Mouse (Mus musculus): ENCODE data around the gene Zzz3.

The Zzz3 gene

GRCm38 (mm10) chr3:152395350-152396277 is at the start of gene Zzz3:
Gene Zzz3 (plus strand): TSS chr3:152395473.
- peak; percentile 91 to 97 for DNase-seq (ENCODE audit: low spot score in 2 of 2)

DNA sequence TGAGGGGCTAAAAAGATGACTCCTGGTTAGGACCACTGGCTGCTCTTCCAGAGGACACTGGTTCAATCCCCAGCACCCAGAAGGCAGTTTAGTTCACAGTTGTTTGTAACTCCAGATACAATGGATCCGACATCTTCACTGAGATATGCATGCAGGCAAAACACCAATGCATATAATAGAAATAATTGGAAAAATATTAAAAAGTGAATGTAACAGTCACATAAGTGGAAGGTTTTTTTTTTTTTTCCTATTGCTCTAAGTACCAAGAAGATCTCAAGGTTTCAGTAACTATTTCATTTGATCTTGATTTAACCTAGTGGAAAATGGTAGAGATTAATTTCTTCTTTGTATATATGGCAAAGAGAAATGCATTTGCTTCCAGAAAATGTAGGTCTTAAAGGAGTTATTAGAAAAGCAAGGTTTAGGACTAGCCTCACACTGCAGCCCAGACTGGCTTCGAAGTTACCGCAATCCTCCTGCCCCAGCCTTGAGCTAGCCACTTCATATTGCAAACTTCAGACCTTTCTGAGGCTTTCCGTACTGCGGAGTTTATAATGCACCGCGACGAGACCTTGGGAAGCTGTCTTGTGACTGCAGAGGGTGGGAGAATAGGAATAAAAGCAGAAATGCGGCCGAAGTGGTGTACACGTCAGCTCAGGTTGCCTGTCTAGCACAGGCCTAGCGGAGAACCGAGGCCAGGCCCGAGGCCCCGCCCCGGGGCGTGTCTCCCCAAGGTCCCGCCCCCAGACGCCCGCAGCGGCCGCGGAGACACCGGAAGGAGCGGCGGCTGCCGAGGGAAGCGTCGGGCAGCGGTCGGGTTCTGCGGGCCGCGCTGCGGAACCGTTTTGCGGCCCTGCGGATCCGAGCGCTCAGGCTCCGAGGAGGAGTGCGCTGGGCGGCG is 49.3 kb upstream of the Zzz3 start, which contains the start of gene Usp33:
Gene Usp33, plus strand, starts transcription at position 747 of the 901 bp plus-strand sequence.
- DNase-seq (ENCODE audit: low spot score in 2 of 2) = peak; percentile 96 to 98

GRCm38 (mm10) chr3:152346633-152347141 is 48.6 kb upstream of the Zzz3 start:
- peak in 1 of 2 experiments; percentile 38 for DNase-seq (ENCODE audit: low spot score in 2 of 2)

GRCm38 (mm10) chr3:152347227-152347626 is 48.0 kb upstream of the Zzz3 start:
- DNase-seq (ENCODE audit: low spot score in 2 of 2) = no peak

- DNase-seq (ENCODE audit: low spot score in 2 of 2) = no peak
Observed at GRCm38 (mm10) chr3:152348011-152348830, 47.1 kb upstream of the Zzz3 start.

- no peak for DNase-seq (ENCODE audit: low spot score in 2 of 2)
Observed at GRCm38 (mm10) chr3:152350431-152350830, 44.8 kb upstream of the Zzz3 start.

GRCm38 (mm10) chr3:152350966-152351365 is 44.3 kb upstream of the Zzz3 start:
- DNase-seq (ENCODE audit: low spot score in 2 of 2) = no peak

DNA sequence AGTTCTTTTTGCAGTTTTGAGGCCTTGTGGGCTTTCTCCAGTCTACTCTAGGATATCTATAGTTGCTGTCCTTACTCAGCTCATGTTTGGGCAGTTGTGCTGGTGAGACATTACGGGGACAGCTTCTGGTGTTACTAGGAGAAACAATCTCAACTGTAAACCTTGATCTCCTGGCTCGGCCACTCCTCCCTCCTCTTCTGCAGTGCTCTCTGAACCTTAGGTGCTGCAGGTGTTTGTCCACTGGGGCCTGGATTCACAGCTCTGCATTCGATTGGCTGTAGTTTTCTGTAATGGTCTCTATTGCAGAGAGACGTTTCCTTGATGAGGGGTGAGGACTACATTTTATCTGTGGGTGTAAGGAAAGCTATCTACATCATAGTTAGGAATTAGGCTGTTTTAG is 43.0 kb upstream of the Zzz3 start:
- DNase-seq (ENCODE audit: low spot score in 2 of 2) = no peak

DNA sequence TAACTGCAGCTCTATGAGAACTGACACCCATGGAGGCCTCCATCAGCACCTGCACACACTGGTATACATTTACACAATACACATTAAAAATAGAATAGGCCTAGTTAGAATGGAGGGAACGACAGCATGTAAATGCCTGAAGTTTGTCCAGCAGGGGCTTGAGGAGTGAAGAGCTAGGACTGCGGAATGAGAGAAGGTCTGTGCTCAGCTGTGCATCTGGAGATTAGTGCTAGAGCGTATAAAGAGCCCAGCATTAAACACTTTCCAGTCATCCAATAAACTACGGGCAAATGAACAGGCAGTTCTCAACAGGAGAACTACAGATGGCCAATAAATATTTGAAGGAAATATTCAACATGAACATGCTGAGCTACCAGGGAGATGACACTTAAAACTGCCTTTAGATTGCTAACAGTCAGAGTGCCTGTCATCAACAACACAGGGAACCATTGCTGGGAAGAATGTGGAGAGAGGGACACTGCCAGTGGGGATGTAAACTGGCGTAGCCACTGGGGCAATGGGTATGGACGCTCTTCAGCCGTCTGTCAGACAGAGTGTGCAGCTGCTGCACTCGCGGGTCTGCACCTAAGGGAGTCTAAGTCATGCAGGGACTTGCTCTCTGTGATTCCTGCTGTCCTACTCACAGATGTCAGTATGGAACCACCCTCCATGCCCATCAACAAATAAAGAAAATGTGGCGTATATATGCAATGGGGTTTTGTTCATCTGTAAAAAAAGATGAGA is 41.7 kb upstream of the Zzz3 start:
- no peak for DNase-seq (ENCODE audit: low spot score in 2 of 2)

GRCm38 (mm10) chr3:152355361-152355760 is 39.9 kb upstream of the Zzz3 start:
- peak; percentile 35 to 66 for DNase-seq (ENCODE audit: low spot score in 2 of 2)

- DNase-seq (ENCODE audit: low spot score in 2 of 2) = no peak
Observed at GRCm38 (mm10) chr3:152356751-152357150, 38.5 kb upstream of the Zzz3 start.

- DNase-seq (ENCODE audit: low spot score in 2 of 2) = no peak
Observed at GRCm38 (mm10) chr3:152359151-152359550, 36.1 kb upstream of the Zzz3 start.

DNA sequence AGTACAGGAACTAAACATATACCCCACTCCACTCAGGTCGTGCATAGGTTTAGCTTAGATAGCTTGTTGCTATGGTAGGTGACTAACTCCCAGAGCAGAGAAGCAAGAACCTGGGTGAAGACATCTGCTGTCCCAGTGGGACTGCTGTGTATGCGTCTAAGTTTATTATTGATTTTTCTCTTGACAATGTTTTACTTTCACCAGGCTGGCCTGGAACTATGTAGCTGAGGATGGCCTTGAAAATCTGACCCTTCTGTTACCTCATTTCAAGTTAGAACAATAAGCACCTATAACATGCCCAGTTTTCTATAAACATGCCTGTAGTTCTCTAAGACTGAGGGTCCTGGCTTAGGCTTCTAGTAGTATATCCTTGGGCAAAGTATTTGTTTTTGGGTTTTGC is 31.1 kb upstream of the Zzz3 start:
- DNase-seq (ENCODE audit: low spot score in 2 of 2) = no peak

DNA sequence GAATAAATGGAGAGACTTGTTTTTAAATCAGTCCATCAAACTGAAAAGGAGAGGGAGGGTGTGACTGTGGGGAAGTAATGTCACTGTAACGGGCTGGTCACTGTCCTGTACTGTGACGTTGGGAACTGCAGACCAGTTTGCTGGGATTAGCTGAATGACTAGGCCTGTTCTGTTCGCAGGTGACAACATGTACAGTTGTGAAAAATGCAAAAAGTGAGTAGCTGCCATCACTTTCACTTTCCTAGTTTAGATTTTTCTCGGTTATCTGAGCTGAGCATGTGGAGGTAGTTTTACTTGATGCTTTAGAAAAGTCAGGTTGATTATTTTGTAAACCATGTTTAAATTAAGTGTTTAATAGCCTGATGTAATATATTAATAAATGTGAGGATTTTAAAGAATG is 19.2 kb upstream of the Zzz3 start:
- DNase-seq (ENCODE audit: low spot score in 2 of 2) = no peak

- no peak for DNase-seq (ENCODE audit: low spot score in 2 of 2)
Observed at GRCm38 (mm10) chr3:152384106-152384505, 11.2 kb upstream of the Zzz3 start.

DNA sequence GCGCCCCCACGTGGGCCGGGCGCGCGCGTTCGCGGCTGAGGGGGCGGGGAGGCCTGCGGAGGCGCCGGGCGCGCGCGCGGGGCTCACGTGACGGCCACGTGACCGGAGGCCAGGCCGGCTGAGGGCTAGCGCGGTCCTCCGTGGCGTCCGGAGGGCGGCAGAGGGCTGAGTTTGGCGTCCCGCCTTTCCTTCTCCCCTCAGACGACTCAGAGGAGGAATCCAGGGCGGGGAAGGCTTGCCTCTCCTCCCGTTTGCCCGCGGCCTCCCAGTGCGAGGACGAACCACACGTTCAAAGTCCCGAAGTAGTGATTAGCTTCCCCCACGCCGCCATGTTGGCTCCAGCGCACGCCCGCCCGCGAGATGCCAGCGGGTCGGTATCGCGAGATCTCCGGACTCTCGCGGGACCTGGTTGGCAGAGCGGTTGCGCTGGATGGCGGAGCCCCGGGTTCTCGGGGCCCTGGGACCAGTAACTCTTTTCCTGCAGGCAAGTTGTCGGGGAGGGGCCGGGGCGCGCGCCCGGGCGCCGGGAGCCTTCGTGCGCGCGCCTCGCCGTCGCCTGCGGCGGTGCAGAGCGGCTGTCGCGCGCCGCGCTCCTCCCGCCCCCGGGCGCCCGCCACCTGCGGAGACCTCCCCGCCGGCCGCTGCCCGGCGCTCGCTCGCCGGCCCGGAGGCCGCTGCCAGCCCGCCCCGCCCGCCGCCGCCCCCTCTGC is 1.2 kb downstream of the Zzz3 start:
- peak; percentile 98 to 100 for DNase-seq (ENCODE audit: low spot score in 2 of 2)

DNA sequence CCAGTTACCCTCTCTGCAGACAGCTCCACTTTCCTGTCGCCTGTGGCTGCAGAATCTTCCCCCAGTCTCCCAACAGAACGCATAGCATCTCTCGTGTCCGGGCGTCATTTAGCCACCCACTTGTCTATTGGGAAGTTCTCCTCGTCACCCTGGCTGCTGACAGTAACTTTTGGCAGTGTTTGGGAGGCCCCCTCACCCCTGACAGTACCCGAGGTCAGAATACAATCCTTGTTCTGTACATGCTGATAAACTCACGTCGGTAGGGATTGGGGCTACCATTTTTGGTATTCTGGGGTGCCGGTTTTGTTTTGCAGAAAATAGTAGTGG is 1.7 kb downstream of the Zzz3 start:
- DNase-seq (ENCODE audit: low spot score in 2 of 2) = peak; percentile 33 to 75

DNA sequence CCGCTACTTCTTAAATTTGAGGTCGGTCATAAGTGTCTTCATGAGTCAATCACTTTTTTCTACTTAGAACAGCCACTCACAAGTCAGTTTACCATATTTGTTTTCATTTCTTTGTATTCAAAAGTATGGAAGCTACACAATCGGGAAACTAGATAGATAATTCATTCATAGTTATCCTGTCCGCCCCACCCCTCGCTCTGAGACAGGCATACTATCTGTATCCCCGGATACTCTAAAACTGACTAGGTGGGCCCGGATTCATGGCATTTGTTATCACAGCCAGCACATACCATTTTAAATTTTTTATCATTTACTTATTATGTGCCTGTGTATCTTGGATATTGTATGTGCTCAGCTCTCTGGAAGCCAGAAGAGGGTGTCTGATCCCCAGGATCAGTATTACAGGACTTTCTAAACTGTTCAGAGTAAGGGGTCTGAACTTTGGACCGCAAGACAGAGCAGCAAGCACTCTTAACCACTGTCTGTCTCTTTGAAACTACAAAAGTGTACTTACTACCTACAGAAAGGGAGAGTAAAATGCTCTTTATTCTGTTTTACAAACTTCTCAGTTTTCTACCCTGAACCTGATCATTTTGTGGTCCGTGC is 2.2 kb downstream of the Zzz3 start:
- DNase-seq (ENCODE audit: low spot score in 2 of 2) = no peak

GRCm38 (mm10) chr3:152400441-152400840 is 5.2 kb downstream of the Zzz3 start:
- DNase-seq (ENCODE audit: low spot score in 2 of 2) = no peak

DNA sequence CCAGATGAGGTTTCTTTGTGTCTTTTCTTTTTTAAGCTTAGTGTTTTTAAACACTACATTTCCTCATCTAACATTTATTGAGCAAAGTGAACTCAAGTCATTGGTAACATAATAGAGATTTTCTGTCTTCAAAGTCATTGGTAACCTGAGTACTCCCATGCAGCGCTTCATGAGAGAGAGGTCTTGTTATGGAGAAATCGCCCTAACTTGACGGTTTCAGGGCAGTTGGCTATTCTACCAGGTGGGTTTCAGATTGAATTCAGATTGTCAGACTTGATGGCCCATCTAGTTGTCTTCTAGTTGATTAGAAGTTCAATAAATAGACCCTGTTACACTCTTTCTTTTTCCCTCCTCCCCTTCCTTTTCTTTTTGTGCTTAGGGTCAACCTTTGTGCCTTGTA is 5.6 kb downstream of the Zzz3 start:
- DNase-seq (ENCODE audit: low spot score in 2 of 2) = no peak

All from spleen, postnatal 4 days (tissue).